Mouse (Mus musculus): ENCODE results near the gene 4930432K21Rik. TPM values are rescaled to one million over a fixed set of nuclear protein-coding genes. Genes with fewer than 3 reads are reported as not detected.

The 4930432K21Rik gene
- polyA plus RNA-seq, 1 experiment from 2014 or later, result 3.9 TPM

DNA sequence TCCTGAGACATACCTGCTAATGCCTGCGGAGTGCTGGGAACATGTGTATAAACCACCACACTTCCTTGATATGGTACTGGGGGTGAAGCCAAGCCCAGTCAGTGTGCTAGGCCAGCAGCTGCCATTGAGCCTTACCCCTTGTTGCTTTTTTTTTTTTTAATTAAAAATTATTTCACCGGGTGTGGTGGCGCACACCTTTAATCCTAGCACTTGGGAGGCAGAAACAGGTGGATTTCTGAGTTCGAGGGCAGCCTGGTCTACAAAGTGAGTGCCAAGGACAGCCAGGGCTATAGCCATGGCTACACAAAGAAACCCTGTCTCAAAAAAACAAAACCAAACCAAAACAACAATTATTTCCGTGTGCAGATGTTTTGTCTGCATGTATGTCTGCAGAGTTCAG, 57.2 kb downstream of the 4930432K21Rik start:
- H3K27me3 ChIP-seq, result no peaks in the 10 kb centered on the region
- DNase-seq (ENCODE audit: low read depth, low spot score) (no peak), ATAC-seq (no peak)
- CTCF ChIA-PET, result interaction anchor here (0.8 to 1.5 kb wide), 2 partner anchors 14 to 23 kb away, joined by 3 to 4 read pairs; no protein-coding TSS in a partner anchor
- no peak for TF ChIP-seq CTCF (IDR thresholded peaks at IDR 0.05)
- POLR2A ChIA-PET, result no interaction called here
- in situ Hi-C loops (cut with MboI; ENCODE audit: low pct_unique_long_range_greater_than_20kb), result loop anchor here (10.0 kb wide), 1 partner anchor 780 kb away; no protein-coding TSS in a partner anchor

DNA sequence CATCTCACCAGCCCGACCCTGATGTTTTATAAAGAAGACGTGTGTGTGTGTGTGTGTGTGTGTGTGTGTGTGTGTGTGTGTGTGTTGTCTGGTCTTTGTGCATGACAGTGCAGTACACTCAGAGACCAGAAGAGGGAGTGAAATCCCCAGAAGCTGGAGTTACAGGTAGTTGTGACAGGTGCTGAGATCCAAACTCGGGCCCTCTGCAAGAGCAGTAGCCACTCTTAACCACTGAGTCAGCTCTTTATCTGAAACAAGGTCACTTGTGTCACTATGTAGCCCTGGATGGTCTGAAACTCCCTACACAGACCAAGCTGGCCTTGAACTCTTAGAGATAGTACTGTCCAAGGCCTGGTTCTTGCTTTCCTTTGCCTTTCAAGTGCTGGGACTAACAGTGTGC, 58.8 kb downstream of the 4930432K21Rik start:
- no peak for TF ChIP-seq CTCF (IDR thresholded peaks at IDR 0.05)
- ChIA-PET CTCF (interaction anchor here (1.5 to 9.5 kb wide), 2 partner anchors 16 to 20 kb away, joined by 4 to 64 read pairs; partner anchors contain the start of gene Nanos3), POLR2A (interaction anchor here (2.3 kb wide), 1 partner anchor 20 kb away, joined by 8 read pairs; no protein-coding TSS in a partner anchor)

DNA sequence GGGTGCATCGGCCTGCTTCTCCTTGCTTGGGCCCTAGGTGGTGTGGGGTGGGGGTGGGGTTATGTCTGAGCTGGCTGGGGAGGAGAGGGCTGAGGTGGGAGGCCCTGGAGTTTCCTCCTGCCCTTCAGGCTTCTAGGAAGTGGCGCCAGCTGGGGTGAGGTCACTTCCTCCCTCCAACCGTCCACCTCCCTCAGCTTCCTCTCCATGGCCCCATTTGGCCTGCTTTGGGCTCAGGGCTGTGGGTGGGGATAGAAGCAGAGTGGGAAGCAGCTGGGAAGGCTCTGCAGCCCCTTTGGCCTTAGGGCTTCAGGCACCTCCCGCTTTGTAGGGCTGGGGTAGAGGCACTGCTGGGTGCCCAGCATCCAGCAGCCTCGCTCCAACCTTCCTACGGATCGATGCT, 60.0 kb downstream of the 4930432K21Rik start:
- in situ Hi-C loops (cut with MboI; ENCODE audit: low pct_unique_long_range_greater_than_20kb), result loop anchor here (10.0 kb wide), 1 partner anchor 777 kb away; no protein-coding TSS in a partner anchor
- no peak for TF ChIP-seq CTCF (IDR thresholded peaks at IDR 0.05)
- no peak for DNase-seq (ENCODE audit: low read depth, low spot score)
- H3K27me3 ChIP-seq, result no peaks in the 10 kb centered on the region
- no peak for ATAC-seq
- CTCF ChIA-PET, result interaction anchor here (0.7 to 9.5 kb wide), 2 partner anchors 21 to 198 kb away, joined by 3 to 64 read pairs; partner anchors contain the start of gene Nanos3
- POLR2A ChIA-PET, result interaction anchor here (1.0 to 2.3 kb wide), 3 partner anchors 15 to 61 kb away, joined by 3 to 8 read pairs (median 4); no protein-coding TSS in a partner anchor

More for the DNA sequence above, 58.8 kb downstream of the 4930432K21Rik start:
- in situ Hi-C loops (cut with MboI; ENCODE audit: low pct_unique_long_range_greater_than_20kb), result loop anchor here (10.0 kb wide), 1 partner anchor 778 kb away; no protein-coding TSS in a partner anchor
- no peaks in the 10 kb centered on the region for H3K27me3 ChIP-seq
- DNase-seq (ENCODE audit: low read depth, low spot score) (no peak), ATAC-seq (no peak)

GRCm38 (mm10) chr8:84208381-84209380, 60.9 kb downstream of the 4930432K21Rik start:
- ATAC-seq (peak; percentile 35), DNase-seq (ENCODE audit: low read depth, low spot score) (no peak)
- in situ Hi-C loops (cut with MboI; ENCODE audit: low pct_unique_long_range_greater_than_20kb), result loop anchor here (10.0 kb wide), 1 partner anchor 776 kb away; no protein-coding TSS in a partner anchor
- no peak for TF ChIP-seq CTCF (IDR thresholded peaks at IDR 0.05)
- no peaks in the 10 kb centered on the region for H3K27me3 ChIP-seq
- ChIA-PET CTCF (interaction anchor here (1.0 to 9.5 kb wide), 2 partner anchors 22 to 53 kb away, joined by 3 to 64 read pairs; partner anchors contain the start of gene Nanos3), POLR2A (interaction anchor here (0.7 to 2.3 kb wide), 5 partner anchors 8 to 60 kb away, joined by 3 to 8 read pairs (median 4); no protein-coding TSS in a partner anchor)

DNA sequence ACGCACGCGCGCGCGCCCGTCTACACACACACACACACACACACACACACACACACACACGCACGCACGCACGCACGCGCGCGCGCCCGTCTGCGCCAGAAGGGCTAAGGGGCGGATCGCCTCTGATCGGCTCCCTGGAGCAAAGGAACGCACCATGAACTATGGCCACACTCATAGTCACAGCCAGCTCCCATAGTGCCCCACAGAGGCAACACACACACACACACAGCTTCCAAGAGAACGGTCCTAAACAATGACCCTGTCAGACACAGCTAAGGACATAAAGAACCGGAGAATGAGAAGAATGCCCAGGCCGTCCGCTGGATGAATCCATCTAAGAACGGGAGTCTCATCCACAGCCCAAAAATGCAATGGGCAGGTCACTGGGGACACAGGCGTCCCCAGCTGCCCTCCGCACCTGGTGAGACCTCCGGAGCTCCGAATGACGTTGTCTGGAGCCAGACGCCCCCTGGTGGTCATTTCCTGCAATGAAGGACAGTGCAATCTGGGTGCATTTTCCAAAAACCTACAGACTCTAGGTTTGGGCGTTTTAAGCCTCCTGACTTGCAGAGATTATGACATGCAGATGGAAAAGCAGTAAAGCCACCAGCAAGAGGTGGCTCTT, 62.5 kb downstream of the 4930432K21Rik start:
- ATAC-seq (no peak), DNase-seq (ENCODE audit: low read depth, low spot score) (no peak)

GRCm38 (mm10) chr8:84211202-84211601, 63.4 kb downstream of the 4930432K21Rik start:
- no peak for DNase-seq (ENCODE audit: low read depth, low spot score)
- H3K27me3 ChIP-seq, result no peaks in the 10 kb centered on the region
- ChIA-PET CTCF (interaction anchor here (9.5 kb wide), 1 partner anchor 24 kb away, joined by 64 read pairs; the partner anchor contains the start of gene Nanos3), POLR2A (interaction anchor here (1.0 kb wide), 1 partner anchor 10 kb away, joined by 3 read pairs; no protein-coding TSS in a partner anchor)
- TF ChIP-seq CTCF (IDR thresholded peaks at IDR 0.05), result no peak
- in situ Hi-C loops (cut with MboI; ENCODE audit: low pct_unique_long_range_greater_than_20kb), result no loop called here
- ATAC-seq, result no peak

More for the DNA sequence above, 62.5 kb downstream of the 4930432K21Rik start:
- in situ Hi-C loops (cut with MboI; ENCODE audit: low pct_unique_long_range_greater_than_20kb), result no loop called here
- ChIA-PET POLR2A (interaction anchor here (0.6 to 1.1 kb wide), 3 partner anchors 18 to 178 kb away, joined by 3 read pairs; no protein-coding TSS in a partner anchor), CTCF (interaction anchor here (0.8 to 9.5 kb wide), 4 partner anchors 13 to 26 kb away, joined by 3 to 64 read pairs (median 4); partner anchors contain the start of gene Nanos3)
- no peaks in the 10 kb centered on the region for H3K27me3 ChIP-seq
- TF ChIP-seq CTCF (IDR thresholded peaks at IDR 0.05), result no peak

DNA sequence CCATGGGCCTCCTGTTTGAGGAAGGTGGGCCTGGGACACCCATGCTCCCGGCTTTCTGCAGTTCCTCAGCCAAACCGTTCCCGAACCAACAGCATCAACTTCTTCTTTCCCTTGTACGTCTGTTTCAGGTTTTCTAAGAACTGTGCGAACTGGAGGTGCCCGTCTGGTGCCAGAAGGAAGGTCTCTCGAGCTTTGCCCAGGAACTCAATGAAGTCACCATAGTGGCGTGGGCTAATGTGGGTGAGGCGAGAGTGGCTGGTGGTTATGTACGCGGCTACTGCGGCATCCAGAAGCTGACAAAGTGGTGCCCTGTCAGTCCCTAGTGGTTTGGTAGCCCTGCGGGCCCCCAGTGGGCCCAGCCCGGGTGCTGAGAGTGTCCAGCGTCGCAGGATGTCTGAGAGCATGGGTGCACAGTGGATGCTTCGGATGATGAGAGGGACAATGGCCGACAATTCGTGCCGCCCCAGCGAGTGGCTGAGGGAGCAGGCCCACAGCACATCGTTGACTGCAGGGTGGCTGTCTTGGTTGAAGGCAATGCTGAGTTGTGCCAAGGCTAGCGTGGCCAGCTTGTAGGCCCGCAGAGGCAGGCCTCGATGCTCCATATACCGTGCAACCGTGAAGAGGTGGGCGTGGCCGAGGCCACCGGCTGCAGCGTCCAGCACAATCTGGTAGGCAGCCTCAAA, 64.2 kb downstream of the 4930432K21Rik start:
- POLR2A ChIA-PET, result interaction anchor here (0.7 to 1.0 kb wide), 2 partner anchors 9 to 32 kb away, joined by 3 to 5 read pairs; no protein-coding TSS in a partner anchor
- no peak for ATAC-seq

DNA sequence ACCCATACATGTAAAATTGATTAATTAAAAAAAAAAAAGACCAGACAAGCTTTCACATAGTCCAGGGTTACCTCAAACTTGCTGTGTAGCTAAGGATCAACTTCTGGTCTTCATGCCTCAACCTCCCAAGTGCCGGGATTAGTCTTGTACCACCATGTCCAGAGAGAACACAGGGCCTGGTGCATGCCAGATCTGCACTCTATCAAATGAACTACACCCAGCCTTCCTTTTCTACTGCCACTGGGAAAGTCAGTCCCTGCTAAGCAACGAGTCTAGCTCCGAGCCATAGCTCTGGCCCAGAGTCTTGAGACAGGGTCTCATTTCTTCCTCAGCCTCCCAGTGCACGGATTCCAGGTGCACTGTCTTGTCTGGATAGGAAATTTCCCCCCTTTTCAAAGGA, 65.5 kb downstream of the 4930432K21Rik start:
- DNase-seq (ENCODE audit: low read depth, low spot score) (no peak), ATAC-seq (no peak)
- ChIA-PET CTCF (interaction anchor here (0.9 to 9.5 kb wide), 4 partner anchors 11 to 26 kb away, joined by 3 to 64 read pairs (median 4); partner anchors contain the start of gene Nanos3), POLR2A (interaction anchor here (0.7 to 1.2 kb wide), 2 partner anchors 12 to 547 kb away, joined by 3 to 4 read pairs; partner anchors contain the start of gene Ptger1)
- TF ChIP-seq CTCF (IDR thresholded peaks at IDR 0.05), result no peak
- H3K27me3 ChIP-seq, result no peaks in the 10 kb centered on the region
- in situ Hi-C loops (cut with MboI; ENCODE audit: low pct_unique_long_range_greater_than_20kb), result no loop called here

More for the DNA sequence above, 64.2 kb downstream of the 4930432K21Rik start:
- no peak for DNase-seq (ENCODE audit: low read depth, low spot score)
- CTCF ChIA-PET, result interaction anchor here (0.5 to 9.5 kb wide), 3 partner anchors 19 to 28 kb away, joined by 3 to 64 read pairs (median 3); partner anchors contain the start of gene Nanos3
- TF ChIP-seq CTCF (IDR thresholded peaks at IDR 0.05), result no peak
- in situ Hi-C loops (cut with MboI; ENCODE audit: low pct_unique_long_range_greater_than_20kb), result no loop called here
- H3K27me3 ChIP-seq, result no peaks in the 10 kb centered on the region

DNA sequence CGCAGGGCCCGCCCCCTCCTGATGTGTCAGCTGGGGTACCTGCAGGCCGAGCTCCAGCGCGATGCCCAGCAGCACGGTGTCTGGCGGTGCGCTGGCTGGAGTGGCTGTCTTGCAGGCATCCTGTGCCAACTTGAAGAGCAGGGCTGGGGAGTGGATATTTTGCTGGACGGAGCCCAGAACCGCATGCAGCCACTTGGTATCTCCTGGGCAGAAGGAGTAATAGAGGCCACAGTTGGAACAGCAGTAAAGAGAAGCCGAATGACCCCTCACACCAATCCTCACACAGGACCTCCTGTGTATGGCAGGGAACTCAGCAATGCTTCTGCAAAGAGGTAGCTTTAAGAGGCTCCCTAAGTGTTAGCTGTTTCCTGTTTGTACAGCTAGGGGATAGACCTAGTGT, 69.4 kb downstream of the 4930432K21Rik start:
- ChIA-PET CTCF (interaction anchor here (3.9 kb wide), 1 partner anchor 30 kb away, joined by 17 read pairs; no protein-coding TSS in a partner anchor), POLR2A (no interaction called here)
- no peak for TF ChIP-seq CTCF (IDR thresholded peaks at IDR 0.05)
- DNase-seq (ENCODE audit: low read depth, low spot score) (no peak), ATAC-seq (no peak)
- H3K27me3 ChIP-seq, result no peaks in the 10 kb centered on the region
- in situ Hi-C loops (cut with MboI; ENCODE audit: low pct_unique_long_range_greater_than_20kb), result no loop called here

All from Patski (cell line).